Mouse (Mus musculus): Measurements from ENCODE around the gene Slc9b1. TPM values are rescaled to one million over a fixed set of nuclear protein-coding genes. Genes with fewer than 3 reads are reported as not detected.

The Slc9b1 gene
- total RNA-seq, 2 experiments from 2014 or later: not detected

DNA sequence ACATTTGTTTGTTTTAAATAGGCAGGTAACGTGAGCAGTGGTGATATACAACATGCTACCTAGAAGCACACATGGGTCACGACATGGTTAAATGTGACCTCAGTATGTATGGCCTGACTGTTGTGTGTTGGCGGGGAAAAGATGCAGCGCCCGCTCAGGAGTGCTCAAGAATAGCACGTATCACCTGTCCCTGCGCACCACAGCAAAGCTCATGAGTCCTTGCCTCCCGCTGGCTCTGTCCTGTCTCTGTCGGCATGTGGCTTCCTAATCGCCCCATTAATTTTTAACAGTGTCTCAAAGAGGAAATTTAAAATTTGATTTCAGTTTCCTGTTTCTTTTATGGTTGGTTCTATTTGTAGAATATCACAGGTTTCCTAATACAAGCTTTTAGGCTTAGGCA lies 29.6 kb downstream of the Slc9b1 start:
- ATAC-seq (replicated peaks; ENCODE audit: low FRiP score, poor library complexity, severe bottlenecking): no peak

DNA sequence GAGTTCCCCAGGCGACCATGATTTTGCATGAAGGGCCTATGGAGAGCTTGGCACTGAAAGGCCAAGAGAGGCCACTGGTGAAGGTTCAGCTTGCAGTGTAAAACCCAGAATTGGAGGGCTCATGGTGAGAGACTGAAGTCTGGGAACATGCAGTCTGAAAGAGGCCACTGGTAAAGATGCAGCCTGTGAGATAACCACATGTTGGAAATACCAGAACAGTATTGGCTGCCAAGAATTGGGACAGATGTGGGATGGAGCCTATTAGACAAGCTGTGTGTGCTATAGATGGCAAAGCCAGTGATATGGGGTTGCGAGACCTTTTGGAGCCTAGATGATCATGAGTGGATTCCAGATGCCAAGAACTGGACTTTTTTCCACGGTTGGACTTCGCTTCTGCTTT lies 32.0 kb downstream of the Slc9b1 start:
- no peak for ATAC-seq (replicated peaks; ENCODE audit: low FRiP score, poor library complexity, severe bottlenecking)

DNA sequence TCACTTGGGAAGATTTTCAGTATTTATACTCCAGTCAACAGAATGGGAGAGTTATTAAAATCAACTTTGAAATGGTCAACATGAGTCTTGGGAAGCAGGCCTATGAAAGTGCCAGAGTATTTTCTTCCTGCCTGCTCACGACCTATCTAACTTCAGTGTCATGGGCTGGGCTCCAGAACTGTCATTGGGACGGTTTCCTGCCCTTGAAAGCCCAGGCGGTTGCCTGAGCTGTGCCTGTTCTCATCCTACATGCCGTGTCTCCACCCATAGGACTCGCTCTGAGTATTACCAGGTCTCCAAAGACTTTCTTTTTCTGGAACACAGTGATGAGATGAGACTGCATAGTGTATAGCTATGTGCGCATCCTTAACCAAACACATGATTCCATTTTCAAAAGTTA lies 45.4 kb downstream of the Slc9b1 start:
- no peak for ATAC-seq (replicated peaks; ENCODE audit: low FRiP score, poor library complexity, severe bottlenecking)

DNA sequence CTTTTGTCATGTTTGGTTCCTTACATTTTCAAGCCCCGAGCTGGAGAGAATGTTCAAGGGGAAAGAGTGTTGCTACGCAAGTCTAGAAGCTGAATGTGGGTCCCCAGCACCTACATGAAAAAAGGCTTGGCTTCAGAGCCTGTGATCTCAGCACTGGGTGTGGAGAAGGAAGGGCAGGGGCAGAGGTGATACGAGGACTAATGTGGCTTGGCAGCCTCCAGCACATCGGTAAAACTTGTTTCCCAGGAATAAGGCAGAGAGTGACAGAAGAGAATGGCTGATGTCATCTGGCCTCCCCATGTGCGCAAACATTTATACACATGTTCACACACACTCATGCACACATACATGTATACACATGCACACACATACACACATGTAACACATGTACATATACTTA lies 47.3 kb downstream of the Slc9b1 start:
- ATAC-seq (replicated peaks; ENCODE audit: low FRiP score, poor library complexity, severe bottlenecking): no peak

DNA sequence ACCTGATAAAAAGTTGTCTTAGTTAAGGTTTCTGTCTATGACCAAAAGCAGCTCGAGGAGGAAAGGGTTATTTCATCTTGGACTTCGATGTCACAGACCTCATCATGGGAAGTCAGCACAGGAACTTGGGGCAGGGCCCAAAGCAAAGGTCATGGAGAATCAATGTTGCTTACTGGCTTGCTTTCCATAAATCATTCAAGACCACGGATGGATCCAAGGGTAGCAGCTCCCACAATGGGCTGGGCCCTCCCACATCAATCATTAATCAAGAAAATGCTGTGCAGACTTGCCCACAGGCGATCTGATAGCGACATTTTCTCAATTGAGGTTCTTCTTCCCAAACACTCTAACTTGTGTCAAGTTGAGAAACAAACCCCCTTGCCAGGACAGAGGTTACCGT lies 48.3 kb downstream of the Slc9b1 start:
- ATAC-seq (replicated peaks; ENCODE audit: low FRiP score, poor library complexity, severe bottlenecking): no peak

DNA sequence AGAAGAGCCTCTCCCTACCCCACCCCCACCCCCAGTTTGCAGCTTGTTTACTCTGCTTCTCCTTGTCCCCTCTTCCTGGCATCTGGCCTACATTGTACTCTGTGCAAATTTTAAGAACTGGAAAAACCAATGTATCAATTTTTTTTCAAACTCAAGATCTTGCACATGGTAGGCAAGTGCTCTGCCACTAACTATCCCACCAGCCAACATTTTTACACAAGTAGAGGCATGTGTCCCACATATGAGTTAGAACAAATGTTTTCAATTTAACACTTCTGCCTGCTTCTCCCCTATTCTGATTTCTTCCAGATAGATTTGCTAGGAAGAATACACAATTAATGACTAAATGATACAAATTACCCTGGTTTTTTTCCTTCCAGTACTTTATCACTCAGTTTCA lies 49.3 kb downstream of the Slc9b1 start:
- ATAC-seq (replicated peaks; ENCODE audit: low FRiP score, poor library complexity, severe bottlenecking): no peak

DNA sequence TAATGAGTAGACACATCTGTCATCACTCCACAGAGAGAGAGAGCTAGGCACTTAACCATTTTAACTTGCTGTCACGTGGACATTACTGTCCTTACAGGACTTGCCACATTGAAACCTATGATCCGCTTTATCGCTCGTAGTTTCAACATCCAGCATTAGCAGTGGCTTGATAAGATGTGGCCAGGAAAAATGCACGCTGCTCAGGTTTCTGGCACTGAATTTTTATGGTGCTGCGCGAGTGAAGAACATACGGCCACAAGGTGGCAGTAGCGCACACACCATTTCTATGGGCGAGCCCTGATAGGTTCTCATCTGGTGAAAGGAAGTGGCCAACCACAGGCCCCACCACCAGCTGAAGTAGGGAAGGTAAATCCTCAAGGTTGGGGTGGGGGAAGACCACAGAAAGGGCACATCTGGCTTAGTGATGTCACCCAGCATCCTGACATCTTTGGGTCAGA lies 54.4 kb downstream of the Slc9b1 start:
- ATAC-seq (replicated peaks; ENCODE audit: low FRiP score, poor library complexity, severe bottlenecking): peak; percentile 92

DNA sequence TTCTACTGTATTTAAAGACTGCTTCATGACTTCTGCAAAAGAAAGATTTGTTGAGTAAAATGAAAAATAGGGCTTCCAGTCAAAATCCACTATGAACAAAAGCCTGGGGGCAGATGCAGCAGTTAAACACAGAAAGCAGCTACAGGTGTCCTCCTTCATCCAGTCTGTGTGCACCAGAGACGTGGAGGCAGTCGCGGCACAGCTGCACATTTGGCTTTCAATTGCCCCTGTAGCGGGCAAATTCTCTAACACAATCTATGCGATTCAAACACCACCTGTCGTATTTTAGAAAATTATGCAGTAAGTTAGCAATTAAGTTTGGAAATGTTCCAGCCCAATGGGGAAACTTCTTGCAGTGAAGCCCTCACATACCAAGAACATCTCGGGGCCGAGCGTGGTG lies 55.4 kb downstream of the Slc9b1 start:
- ATAC-seq (replicated peaks; ENCODE audit: low FRiP score, poor library complexity, severe bottlenecking): no peak

DNA sequence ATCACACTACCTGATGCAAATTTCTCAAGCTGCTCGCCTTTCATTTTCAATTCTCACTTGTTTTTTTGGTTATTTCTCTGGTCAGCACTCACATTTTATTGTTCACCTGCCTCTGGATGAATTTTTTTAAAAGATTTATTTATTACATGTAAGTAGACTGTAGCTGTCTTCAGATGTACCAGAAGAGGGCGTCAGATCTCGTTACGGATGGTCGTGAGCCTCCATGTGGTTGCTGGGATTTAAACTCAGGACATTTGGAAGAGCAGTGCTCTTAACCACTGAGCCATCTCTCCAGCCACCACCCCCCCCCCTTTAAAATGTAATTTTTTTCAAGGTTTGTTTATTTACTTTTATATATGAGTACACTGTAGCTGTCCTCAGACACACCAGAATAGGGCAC lies 56.0 kb downstream of the Slc9b1 start:
- ATAC-seq (replicated peaks; ENCODE audit: low FRiP score, poor library complexity, severe bottlenecking): no peak

DNA sequence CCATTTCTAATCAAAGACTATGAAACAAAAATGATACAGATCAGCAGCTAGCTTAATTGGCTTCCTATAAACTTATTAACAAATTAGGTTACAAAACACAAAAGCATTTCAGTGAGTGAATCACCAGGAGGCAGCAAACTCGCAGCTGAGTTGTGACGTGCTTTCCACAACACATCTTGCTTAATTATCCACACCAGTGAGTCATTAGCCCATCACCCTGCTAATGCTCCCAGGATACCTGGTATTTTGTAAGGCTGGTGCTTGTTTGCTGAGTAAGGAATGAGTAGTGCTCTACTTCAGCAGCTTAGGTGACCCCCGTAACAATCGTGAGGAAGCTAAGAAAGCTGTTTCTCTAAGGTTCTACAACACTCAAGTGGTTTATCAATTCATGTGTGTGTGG lies 56.8 kb downstream of the Slc9b1 start:
- ATAC-seq (replicated peaks; ENCODE audit: low FRiP score, poor library complexity, severe bottlenecking): no peak

DNA sequence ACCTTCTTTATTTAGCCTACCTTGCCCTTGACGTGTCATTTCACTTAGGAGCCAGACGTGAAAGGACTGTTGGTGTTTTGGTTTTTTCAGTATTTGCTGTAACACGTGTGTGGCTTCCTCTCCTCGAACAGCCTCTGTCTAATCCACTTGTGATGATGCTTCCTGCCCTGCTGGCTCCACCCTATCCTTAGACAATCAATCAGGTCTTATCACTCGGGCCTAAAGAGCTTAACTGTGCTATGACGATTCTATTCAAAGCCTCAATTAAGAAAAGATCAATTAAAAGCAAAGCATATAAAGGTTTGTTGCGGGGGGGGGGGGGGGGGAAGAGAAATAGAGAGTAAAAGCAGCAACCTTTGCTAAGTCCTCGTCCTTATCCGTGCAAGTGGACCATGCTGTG lies 59.5 kb downstream of the Slc9b1 start:
- ATAC-seq (replicated peaks; ENCODE audit: low FRiP score, poor library complexity, severe bottlenecking): no peak

DNA sequence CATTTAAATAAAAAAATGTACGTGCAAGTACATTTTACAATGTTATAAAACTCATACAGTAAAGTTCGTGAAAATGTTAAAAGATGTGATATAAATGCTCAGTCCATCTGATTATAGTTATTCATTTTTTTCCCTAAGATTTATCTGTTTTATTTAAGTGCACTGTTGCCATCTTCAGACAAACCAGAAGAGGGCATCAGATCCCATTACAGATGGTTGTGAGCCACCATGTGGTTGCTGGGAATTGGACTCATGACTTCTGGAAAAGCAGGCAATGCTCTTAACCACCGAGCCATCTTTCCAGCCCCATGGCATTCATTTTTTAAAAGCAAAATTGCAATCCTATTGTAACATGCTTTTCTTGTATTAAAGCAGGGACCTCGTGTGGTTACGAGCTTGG lies 61.4 kb downstream of the Slc9b1 start:
- ATAC-seq (replicated peaks; ENCODE audit: low FRiP score, poor library complexity, severe bottlenecking): no peak

DNA sequence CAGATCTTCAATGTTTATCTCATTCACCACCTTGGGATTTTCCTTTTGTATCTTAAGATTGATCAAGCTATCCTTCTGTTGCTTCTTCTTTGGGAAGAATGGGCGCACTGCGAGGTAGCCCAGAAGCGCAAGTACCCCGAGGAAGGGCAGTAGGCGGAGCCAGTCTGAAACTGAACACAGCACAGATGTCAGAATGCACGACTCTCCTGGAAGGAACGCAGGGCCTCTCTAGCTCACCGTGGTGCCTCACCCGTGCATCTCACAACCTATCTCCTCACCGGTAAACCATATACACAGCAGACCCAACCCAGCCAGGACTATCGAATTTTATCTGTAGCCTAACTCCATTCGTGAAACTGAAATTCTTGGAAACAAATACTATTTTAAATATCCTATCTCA lies 63.2 kb downstream of the Slc9b1 start:
- no peak for ATAC-seq (replicated peaks; ENCODE audit: low FRiP score, poor library complexity, severe bottlenecking)

DNA sequence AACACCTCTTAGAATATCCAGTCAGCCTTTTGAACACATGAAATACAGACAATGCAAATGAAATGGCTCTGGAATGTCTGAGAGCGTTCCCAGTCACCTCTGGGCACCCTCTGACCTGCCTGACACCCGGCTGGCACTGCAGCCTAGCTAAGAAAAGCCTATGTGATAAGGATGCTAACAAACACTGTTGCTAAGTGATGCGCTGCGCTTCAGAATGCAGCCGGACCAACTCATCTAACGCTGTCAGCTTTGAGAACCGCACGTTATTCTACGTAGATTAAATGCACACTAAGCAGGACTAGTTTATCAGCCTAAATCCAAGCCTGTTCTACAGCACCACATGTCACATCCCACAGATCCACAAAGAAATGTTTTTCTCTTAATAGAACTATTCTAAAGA lies 64.0 kb downstream of the Slc9b1 start:
- no peak for ATAC-seq (replicated peaks; ENCODE audit: low FRiP score, poor library complexity, severe bottlenecking)

DNA sequence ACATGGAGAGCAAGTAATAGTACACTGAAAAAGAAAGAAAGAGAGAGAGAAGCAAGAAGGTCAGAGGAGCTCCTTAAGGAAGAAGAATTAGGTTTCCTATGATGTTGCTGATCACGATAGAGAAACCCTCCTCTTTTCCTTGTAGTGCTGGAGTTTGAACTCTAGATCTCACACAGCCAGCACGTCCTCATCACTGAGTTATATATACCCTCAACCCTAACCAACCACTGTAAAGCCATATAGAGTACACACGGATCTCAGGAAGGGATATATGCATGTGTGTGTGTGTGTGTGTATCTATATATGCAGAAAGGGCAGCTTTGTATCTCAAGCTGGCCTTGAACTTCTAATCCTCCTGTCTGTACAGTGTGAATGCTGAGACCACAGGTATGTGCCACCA lies 69.4 kb downstream of the Slc9b1 start:
- no peak for ATAC-seq (replicated peaks; ENCODE audit: low FRiP score, poor library complexity, severe bottlenecking)

DNA sequence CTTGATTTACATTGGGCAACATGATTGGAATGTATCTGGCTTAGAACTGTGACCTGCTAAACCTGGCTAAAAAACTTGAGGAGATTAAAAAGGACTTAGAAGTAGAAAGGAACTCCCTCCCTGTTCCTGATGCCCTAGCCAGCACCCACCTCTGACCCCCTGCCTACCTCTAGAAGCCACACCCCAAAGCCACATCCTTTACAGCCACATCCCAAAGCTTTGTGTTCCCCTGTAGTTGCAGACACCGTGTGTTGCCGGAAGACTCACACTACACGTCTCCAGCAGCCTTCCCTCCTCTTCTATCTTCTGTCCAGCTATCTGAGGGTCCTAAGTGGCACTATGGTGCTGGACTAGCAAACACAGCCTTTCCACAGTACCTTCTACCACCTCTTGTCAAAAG lies 70.0 kb downstream of the Slc9b1 start:
- ATAC-seq (replicated peaks; ENCODE audit: low FRiP score, poor library complexity, severe bottlenecking): no peak

DNA sequence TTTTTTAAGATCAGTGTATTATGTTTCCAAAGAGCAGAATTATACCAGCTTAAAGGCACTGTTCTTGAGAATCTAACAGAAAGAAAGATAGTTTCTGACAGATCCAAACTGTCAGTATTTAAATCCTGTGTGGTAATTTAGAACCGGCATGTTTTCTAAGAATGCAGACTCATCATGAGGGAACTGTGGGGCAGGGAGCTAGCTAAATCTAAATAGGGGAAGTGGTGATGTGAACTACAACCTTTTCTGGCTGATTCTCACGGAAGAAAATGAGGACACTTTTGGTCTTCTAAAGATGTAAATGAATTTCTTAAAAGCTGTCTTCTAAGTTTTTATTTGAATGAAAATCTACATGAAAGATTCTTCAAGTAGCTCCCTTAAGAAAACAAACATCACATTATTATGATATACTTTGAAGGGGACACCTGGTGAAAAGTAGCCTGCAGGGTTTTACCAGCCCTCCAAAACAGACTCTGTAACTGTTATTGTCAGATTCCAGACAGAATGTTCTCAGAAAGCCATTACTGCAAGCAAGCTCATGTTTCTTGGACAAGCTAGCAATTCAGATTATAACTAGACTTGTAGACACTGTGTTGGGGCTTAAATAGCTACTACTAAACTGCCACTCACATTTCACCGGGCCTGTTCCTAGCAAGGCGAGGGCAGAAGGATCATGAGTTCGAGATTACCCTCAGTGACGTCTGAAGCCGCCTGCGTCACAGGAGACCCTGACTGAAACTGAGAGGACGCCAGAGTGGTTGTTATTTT lies 72.9 kb downstream of the Slc9b1 start:
- ATAC-seq (replicated peaks; ENCODE audit: low FRiP score, poor library complexity, severe bottlenecking): peak; percentile 47; the same call in 1 of the 2 replicates

DNA sequence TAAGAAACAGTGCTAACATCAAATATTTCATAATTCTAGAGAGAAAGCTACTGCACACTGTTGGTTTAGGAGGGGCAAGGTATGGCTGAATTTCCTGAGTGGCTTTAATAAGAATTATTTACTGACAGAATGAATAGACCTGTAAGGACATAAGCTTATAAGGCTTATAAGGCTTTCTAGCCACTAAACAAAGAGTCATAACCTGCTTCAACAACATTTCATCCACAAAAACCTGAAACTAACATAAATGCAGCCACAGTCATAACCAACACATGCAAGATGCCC lies 73.4 kb downstream of the Slc9b1 start:
- ATAC-seq (replicated peaks; ENCODE audit: low FRiP score, poor library complexity, severe bottlenecking): no peak

DNA sequence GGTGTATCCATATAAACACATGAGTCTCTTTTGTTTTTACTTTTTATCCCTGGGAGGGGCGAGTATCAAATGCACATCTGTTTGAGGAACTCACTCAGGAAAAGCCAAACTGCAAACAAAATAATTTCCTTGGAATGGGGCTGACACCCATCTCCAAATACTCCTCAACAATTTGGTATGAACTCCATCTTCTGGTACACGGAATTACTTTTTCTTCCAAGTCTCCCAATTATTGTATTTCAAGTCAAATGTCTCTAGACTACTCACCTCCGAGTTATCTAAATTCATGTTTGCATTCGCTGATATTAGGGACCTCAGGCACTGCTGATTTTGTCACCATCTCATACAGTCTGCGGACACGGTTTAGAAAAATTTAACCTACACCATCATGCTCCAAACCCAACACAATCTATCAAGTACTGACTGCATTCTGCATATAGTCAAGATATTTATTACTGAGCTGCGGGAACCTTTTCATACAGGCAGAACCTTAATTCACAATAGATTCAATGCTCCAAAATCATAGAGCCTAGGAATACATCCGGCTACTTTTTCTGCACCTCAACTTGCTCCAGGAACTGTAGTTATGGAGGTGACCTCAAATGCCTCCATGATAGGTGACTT lies 74.5 kb downstream of the Slc9b1 start:
- ATAC-seq (replicated peaks; ENCODE audit: low FRiP score, poor library complexity, severe bottlenecking): no peak

DNA sequence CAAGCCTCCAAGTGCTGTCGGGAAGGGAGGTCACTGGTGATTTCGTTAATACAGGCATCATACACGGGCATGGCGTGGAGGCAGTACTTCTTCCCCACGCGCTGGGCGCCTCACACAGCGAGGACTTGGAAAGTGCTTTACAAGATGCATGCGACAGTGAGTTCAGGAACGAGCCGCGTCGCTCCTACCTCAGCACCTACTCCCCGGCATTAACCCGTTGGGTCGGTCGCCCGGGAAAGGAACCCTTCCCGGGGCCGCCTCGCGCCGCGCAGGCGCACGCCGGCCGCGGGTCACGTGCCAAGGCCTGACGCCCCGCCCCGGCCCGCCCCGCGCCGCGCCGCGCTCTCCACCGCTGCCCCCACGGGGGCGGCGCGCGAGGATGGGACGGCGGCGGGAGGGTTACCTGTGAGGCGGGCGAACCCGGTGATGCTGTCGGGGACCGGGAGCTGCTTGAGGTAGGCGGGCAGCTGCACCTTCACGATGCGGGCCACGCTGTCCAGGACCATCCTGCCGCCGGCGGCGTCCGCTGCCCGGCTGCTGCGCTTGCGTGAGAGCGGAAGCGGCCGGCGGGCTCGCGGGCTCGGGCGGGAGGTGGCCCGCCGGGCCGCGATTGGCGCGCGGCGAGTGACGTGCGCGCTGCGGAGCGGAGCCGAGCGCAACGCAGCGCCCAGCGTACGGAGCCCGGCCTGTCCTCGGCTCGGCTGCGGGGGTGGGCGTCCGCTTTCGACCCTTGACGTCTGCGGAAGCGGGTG lies 75.2 kb downstream of the Slc9b1 start:
- peak; percentile 87 for ATAC-seq (replicated peaks; ENCODE audit: low FRiP score, poor library complexity, severe bottlenecking)

DNA sequence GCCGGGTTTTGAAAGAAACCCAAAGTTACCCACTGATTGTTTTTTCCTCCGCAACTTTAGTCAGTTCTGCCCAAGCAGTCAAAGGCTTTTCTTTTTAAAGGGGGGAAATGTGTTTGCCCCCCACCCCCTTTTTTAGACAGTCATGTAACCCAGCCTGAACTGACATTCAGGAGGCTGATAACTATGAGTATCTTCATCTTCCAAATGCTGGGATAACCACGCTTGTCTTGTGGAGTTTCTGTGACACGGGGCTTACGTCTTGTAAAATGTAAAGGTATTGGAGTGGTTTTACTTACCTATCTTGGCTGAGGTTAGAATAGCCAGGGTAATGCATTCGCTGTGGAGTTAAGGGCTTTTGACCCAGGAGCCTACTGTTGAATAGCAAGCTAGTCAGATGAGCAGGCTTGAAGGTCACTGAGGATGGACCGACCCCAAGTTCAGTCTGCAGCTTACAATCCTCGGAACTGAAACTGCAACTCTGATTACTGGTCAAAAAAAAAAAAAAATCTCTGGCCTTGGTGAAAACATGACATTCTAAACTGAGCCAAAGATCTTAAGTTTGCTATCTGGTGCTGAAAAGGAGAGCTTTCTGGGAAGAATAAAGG lies 75.9 kb downstream of the Slc9b1 start, which contains the start of gene Cisd2:
Gene Cisd2 (minus strand): TSS at position 318 of the 605 bp plus-strand sequence.
- ATAC-seq (replicated peaks; ENCODE audit: low FRiP score, poor library complexity, severe bottlenecking): peak; percentile 9; the same call in 1 of the 2 replicates

Data from erythroblast, adult 5-6 weeks (primary cell).